Mouse (Mus musculus): ENCODE data around the gene Ncdn. TPM values are rescaled to one million over a fixed set of nuclear protein-coding genes. Genes with fewer than 3 reads are reported as not detected.

The Ncdn gene
- polyA plus RNA-seq, 2 experiments: 5.1 to 5.5 TPM

DNA sequence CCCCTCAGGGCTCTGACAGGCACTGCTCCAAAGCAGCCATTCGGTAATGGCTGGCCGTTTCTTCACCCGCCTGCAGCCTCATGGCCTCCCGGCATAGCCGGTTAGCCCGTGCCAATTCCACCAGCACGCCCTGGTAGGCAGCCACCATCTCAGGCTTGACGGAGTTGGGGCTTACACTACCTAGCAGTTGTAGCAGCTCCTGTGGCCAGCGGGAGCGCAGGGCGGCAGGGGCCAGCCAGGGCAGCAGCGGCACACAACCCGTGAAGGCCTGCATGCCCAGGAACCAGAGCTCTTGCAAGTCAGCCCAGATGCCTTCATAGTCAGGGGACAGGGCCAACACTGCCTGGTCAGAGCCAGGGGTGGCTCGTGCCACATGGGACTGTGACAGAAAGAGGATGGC, 8.4 kb downstream of the Ncdn start:
- no peak overlapping the region for H3K27ac ChIP-seq
- H3K36me3 ChIP-seq (replicated peaks; ENCODE audit: control insufficient read depth, insufficient read depth, low read depth): no peaks in the 10 kb centered on the region; the same call in none of the 2 replicates
- TF ChIP-seq CTCF (IDR thresholded peaks at IDR 0.05; ENCODE audit: low read depth) (no peak), EP300 (IDR thresholded peaks at IDR 0.05; ENCODE audit: low read depth) (no peak)
- no peaks in the 10 kb centered on the region for H3K9me3 ChIP-seq (ENCODE audit: control insufficient read depth, low read length)
- no peaks in the 10 kb centered on the region for H3K4me1 ChIP-seq (replicated peaks; ENCODE audit: control insufficient read depth in 2 of 2, insufficient read depth in 2 of 2, low read length in 1 of 2)
- ATAC-seq (ENCODE audit: insufficient read depth) (no peak), DNase-seq (ENCODE audit: low read depth in 3 of 3, low spot score in 3 of 3) (no peak)
- WGBS (ENCODE audit: insufficient replicate concordance): 84% methylated on average over 14 of the region's 14 CpGs
- no peak overlapping the region for H3K4me3 ChIP-seq (ENCODE audit: insufficient read depth in 1 of 2, low read depth in 2 of 2, low read length in 2 of 2)
- no peak overlapping the region for H3K9ac ChIP-seq (replicated peaks)
- H3K27me3 ChIP-seq (ENCODE audit: control insufficient read depth, insufficient read depth, low read length): no peaks in the 10 kb centered on the region
- no peak overlapping the region for H3K4me2 ChIP-seq (ENCODE audit: low read depth)

GRCm38 (mm10) chr4:126743713-126744112, 9.5 kb downstream of the Ncdn start:
- peaks cover under 1% of the 10 kb centered on the region for H3K27me3 ChIP-seq (ENCODE audit: control insufficient read depth, insufficient read depth, low read length)
- H3K4me1 ChIP-seq (replicated peaks; ENCODE audit: control insufficient read depth in 2 of 2, insufficient read depth in 2 of 2, low read length in 1 of 2): no peaks in the 10 kb centered on the region
- no peaks in the 10 kb centered on the region for H3K9me3 ChIP-seq (ENCODE audit: control insufficient read depth, low read length)
- TF ChIP-seq CTCF (IDR thresholded peaks at IDR 0.05; ENCODE audit: low read depth): no peak
- TF ChIP-seq EP300 (IDR thresholded peaks at IDR 0.05; ENCODE audit: low read depth): no peak
- no peak overlapping the region for H3K4me2 ChIP-seq (ENCODE audit: low read depth)
- H3K9ac ChIP-seq (replicated peaks): no peak overlapping the region
- DNase-seq (ENCODE audit: low read depth in 3 of 3, low spot score in 3 of 3) (no peak), ATAC-seq (ENCODE audit: insufficient read depth) (no peak)
- H3K36me3 ChIP-seq (replicated peaks; ENCODE audit: control insufficient read depth, insufficient read depth, low read depth): no peaks in the 10 kb centered on the region; the same call in none of the 2 replicates
- no peak overlapping the region for H3K27ac ChIP-seq
- no peak overlapping the region for H3K4me3 ChIP-seq (ENCODE audit: insufficient read depth in 1 of 2, low read depth in 2 of 2, low read length in 2 of 2)
- 41% methylated on average over 11 of the region's 11 CpGs for WGBS (ENCODE audit: insufficient replicate concordance)

GRCm38 (mm10) chr4:126742976-126743375, 10.3 kb downstream of the Ncdn start:
- TF ChIP-seq EP300 (IDR thresholded peaks at IDR 0.05; ENCODE audit: low read depth): no peak
- no peak for TF ChIP-seq CTCF (IDR thresholded peaks at IDR 0.05; ENCODE audit: low read depth)
- no peaks in the 10 kb centered on the region for H3K9me3 ChIP-seq (ENCODE audit: control insufficient read depth, low read length)
- ATAC-seq (ENCODE audit: insufficient read depth) (no peak), DNase-seq (ENCODE audit: low read depth in 3 of 3, low spot score in 3 of 3) (no peak)
- H3K4me2 ChIP-seq (ENCODE audit: low read depth): no peak overlapping the region
- H3K27ac ChIP-seq: no peak overlapping the region
- 45% methylated on average over 2 of the region's 2 CpGs for WGBS (ENCODE audit: insufficient replicate concordance)
- peaks cover 8% of the 10 kb centered on the region for H3K27me3 ChIP-seq (ENCODE audit: control insufficient read depth, insufficient read depth, low read length)
- no peaks in the 10 kb centered on the region; the same call in none of the 2 replicates for H3K36me3 ChIP-seq (replicated peaks; ENCODE audit: control insufficient read depth, insufficient read depth, low read depth)
- no peaks in the 10 kb centered on the region for H3K4me1 ChIP-seq (replicated peaks; ENCODE audit: control insufficient read depth in 2 of 2, insufficient read depth in 2 of 2, low read length in 1 of 2)
- H3K9ac ChIP-seq (replicated peaks): no peak overlapping the region
- H3K4me3 ChIP-seq (ENCODE audit: insufficient read depth in 1 of 2, low read depth in 2 of 2, low read length in 2 of 2): no peak overlapping the region

GRCm38 (mm10) chr4:126741448-126741847, 11.8 kb downstream of the Ncdn start:
- TF ChIP-seq EP300 (IDR thresholded peaks at IDR 0.05; ENCODE audit: low read depth) (no peak), CTCF (IDR thresholded peaks at IDR 0.05; ENCODE audit: low read depth) (peak; percentile 90)
- H3K27ac ChIP-seq: no peak overlapping the region
- no peaks in the 10 kb centered on the region; the same call in none of the 2 replicates for H3K36me3 ChIP-seq (replicated peaks; ENCODE audit: control insufficient read depth, insufficient read depth, low read depth)
- ATAC-seq (ENCODE audit: insufficient read depth) (no peak; the same call in 1 of the 2 replicates), DNase-seq (ENCODE audit: low read depth in 3 of 3, low spot score in 3 of 3) (peak; percentile 50 to 52 (median 50))
- peak overlapping the region; percentile 30; the same call in 1 of the 2 replicates for H3K4me2 ChIP-seq (ENCODE audit: low read depth)
- H3K9me3 ChIP-seq (ENCODE audit: control insufficient read depth, low read length): no peaks in the 10 kb centered on the region
- H3K9ac ChIP-seq (replicated peaks): no peak overlapping the region
- peaks cover 23% of the 10 kb centered on the region for H3K27me3 ChIP-seq (ENCODE audit: control insufficient read depth, insufficient read depth, low read length)
- no peaks in the 10 kb centered on the region for H3K4me1 ChIP-seq (replicated peaks; ENCODE audit: control insufficient read depth in 2 of 2, insufficient read depth in 2 of 2, low read length in 1 of 2)
- no peak overlapping the region for H3K4me3 ChIP-seq (ENCODE audit: insufficient read depth in 1 of 2, low read depth in 2 of 2, low read length in 2 of 2)
- 5% methylated on average over 12 of the region's 12 CpGs for WGBS (ENCODE audit: insufficient replicate concordance)

- no peak overlapping the region for H3K27ac ChIP-seq
- TF ChIP-seq CTCF (IDR thresholded peaks at IDR 0.05; ENCODE audit: low read depth) (peak; percentile 57), EP300 (IDR thresholded peaks at IDR 0.05; ENCODE audit: low read depth) (no peak)
- H3K9me3 ChIP-seq (ENCODE audit: control insufficient read depth, low read length): no peaks in the 10 kb centered on the region
- H3K9ac ChIP-seq (replicated peaks): no peak overlapping the region
- H3K4me2 ChIP-seq (ENCODE audit: low read depth): no peak overlapping the region
- 38% methylated on average over 10 of the region's 10 CpGs for WGBS (ENCODE audit: insufficient replicate concordance)
- H3K4me1 ChIP-seq (replicated peaks; ENCODE audit: control insufficient read depth in 2 of 2, insufficient read depth in 2 of 2, low read length in 1 of 2): no peaks in the 10 kb centered on the region
- peaks cover 37% of the 10 kb centered on the region for H3K27me3 ChIP-seq (ENCODE audit: control insufficient read depth, insufficient read depth, low read length)
- H3K36me3 ChIP-seq (replicated peaks; ENCODE audit: control insufficient read depth, insufficient read depth, low read depth): no peaks in the 10 kb centered on the region; the same call in 1 of the 2 replicates
- DNase-seq (ENCODE audit: low read depth in 3 of 3, low spot score in 3 of 3): no peak
- no peak overlapping the region for H3K4me3 ChIP-seq (ENCODE audit: insufficient read depth in 1 of 2, low read depth in 2 of 2, low read length in 2 of 2)
- no peak for ATAC-seq (ENCODE audit: insufficient read depth)
Observed at GRCm38 (mm10) chr4:126739966-126740676, 13.1 kb downstream of the Ncdn start.

All from liver, embryonic 14.5 days (tissue).